Mouse (Mus musculus): ENCODE measurements around the gene Ppp4r3b. TPM values are rescaled to one million over a fixed set of nuclear protein-coding genes. Genes with fewer than 3 reads are reported as not detected.

Gene Ppp4r3b
- polyA plus RNA-seq (2016; fragmentation: Nextera tagmentation; extraction: Ambion mirVana), result 122 and 128 TPM in 2 replicates

GRCm38 (mm10) chr11:29172563-29173124, at the start of gene Ppp4r3b:
Gene Ppp4r3b (plus strand): TSS chr11:29172890.
- Histone ChIP-seq H3K4me3 (replicated peaks) (peak within 1 kb of the TSS; percentile 77), H3K9ac (peak within 1 kb of the TSS; percentile 90), H3K27me3 (no peaks in the 10 kb centered on the region), H3K27ac (peak within 1 kb of the TSS; percentile 97), H3K4me2 (peak within 1 kb of the TSS; percentile 88), H3K36me3 (replicated peaks) (no peaks in the 10 kb centered on the region), H3K9me3 (no peaks in the 10 kb centered on the region), H3K4me1 (peaks cover 16% of the 10 kb centered on the region)
- WGBS, result under 1% methylated on average over 50 of the region's 50 CpGs
- peak; percentile 98 for ATAC-seq (ENCODE audit: low FRiP score)

GRCm38 (mm10) chr11:29129862-29130384, 42.8 kb upstream of the Ppp4r3b start:
- Histone ChIP-seq H3K9me3 (no peaks in the 10 kb centered on the region), H3K9ac (peak overlapping the region; percentile 69; the same call in 1 of the 2 replicates), H3K27me3 (no peaks in the 10 kb centered on the region), H3K36me3 (replicated peaks) (peaks cover 11% of the 10 kb centered on the region), H3K27ac (no peak overlapping the region), H3K4me1 (peaks cover 9% of the 10 kb centered on the region), H3K4me3 (replicated peaks) (peak overlapping the region; percentile 65), H3K4me2 (peak overlapping the region; percentile 69)
- 71% methylated on average over 11 of the region's 11 CpGs for WGBS
- peak; percentile 57 for ATAC-seq (ENCODE audit: low FRiP score)

- peaks cover 14% of the 10 kb centered on the region for H3K36me3 ChIP-seq (replicated peaks)
- no peaks in the 10 kb centered on the region for H3K27me3 ChIP-seq
- peaks cover 9% of the 10 kb centered on the region for H3K4me1 ChIP-seq
- WGBS, result 3% methylated on average over 50 of the region's 50 CpGs
- H3K9ac ChIP-seq, result peak within 1 kb of the TSS; percentile 69
- peak within 1 kb of the TSS; percentile 69 for H3K4me2 ChIP-seq
- no peaks in the 10 kb centered on the region for H3K9me3 ChIP-seq
- peak; percentile 100 for ATAC-seq (ENCODE audit: low FRiP score)
- peak within 1 kb of the TSS; percentile 57; the same call in 1 of the 2 replicates for H3K27ac ChIP-seq
- peak within 1 kb of the TSS; percentile 65 for H3K4me3 ChIP-seq (replicated peaks)
Measured at GRCm38 (mm10) chr11:29130385-29131355, 42.0 kb upstream of the Ppp4r3b start, which contains the start of gene Pnpt1. Gene Pnpt1 (plus strand): TSS chr11:29130744.

- no peak for ATAC-seq (ENCODE audit: low FRiP score)
- Histone ChIP-seq H3K9ac (no peak overlapping the region), H3K9me3 (no peaks in the 10 kb centered on the region), H3K27me3 (no peaks in the 10 kb centered on the region), H3K4me2 (no peak overlapping the region), H3K27ac (no peak overlapping the region), H3K4me1 (no peaks in the 10 kb centered on the region), H3K4me3 (replicated peaks) (no peak overlapping the region), H3K36me3 (replicated peaks) (peaks cover 34% of the 10 kb centered on the region)
- WGBS, result 67% methylated on average over 1 of the region's 1 CpGs
Measured at GRCm38 (mm10) chr11:29140671-29141070, 32.0 kb upstream of the Ppp4r3b start.

- WGBS, result 98% methylated on average over 2 of the region's 2 CpGs
- H3K4me3 ChIP-seq (replicated peaks), result no peak overlapping the region
Measured at GRCm38 (mm10) chr11:29148901-29149300, 23.8 kb upstream of the Ppp4r3b start.

GRCm38 (mm10) chr11:29163569-29163968, 9.1 kb upstream of the Ppp4r3b start:
- Histone ChIP-seq H3K27me3 (no peaks in the 10 kb centered on the region), H3K9me3 (no peaks in the 10 kb centered on the region), H3K27ac (no peak overlapping the region), H3K4me1 (no peaks in the 10 kb centered on the region), H3K4me3 (replicated peaks) (no peak overlapping the region), H3K4me2 (no peak overlapping the region), H3K36me3 (replicated peaks) (peaks cover 22% of the 10 kb centered on the region), H3K9ac (no peak overlapping the region)
- no peak for ATAC-seq (ENCODE audit: low FRiP score)
- 93% methylated on average over 4 of the region's 4 CpGs for WGBS

More at GRCm38 (mm10) chr11:29148901-29149300, 23.8 kb upstream of the Ppp4r3b start:
- Histone ChIP-seq H3K4me1 (no peaks in the 10 kb centered on the region), H3K9me3 (no peaks in the 10 kb centered on the region), H3K9ac (no peak overlapping the region), H3K4me2 (no peak overlapping the region), H3K27me3 (no peaks in the 10 kb centered on the region), H3K27ac (no peak overlapping the region), H3K36me3 (replicated peaks) (peaks cover 35% of the 10 kb centered on the region)
- ATAC-seq (ENCODE audit: low FRiP score), result no peak

GRCm38 (mm10) chr11:29171959-29172391, 715 bp upstream of the Ppp4r3b start:
- peak overlapping the region; percentile 88 for H3K4me2 ChIP-seq
- H3K36me3 ChIP-seq (replicated peaks), result no peaks in the 10 kb centered on the region
- peaks cover 16% of the 10 kb centered on the region for H3K4me1 ChIP-seq
- H3K27me3 ChIP-seq, result no peaks in the 10 kb centered on the region
- peak overlapping the region; percentile 97; the same call in 1 of the 2 replicates for H3K27ac ChIP-seq
- peak; percentile 24 for ATAC-seq (ENCODE audit: low FRiP score)
- no peaks in the 10 kb centered on the region for H3K9me3 ChIP-seq
- WGBS, result under 1% methylated on average over 34 of the region's 34 CpGs
- H3K9ac ChIP-seq, result peak overlapping the region; percentile 64
- peak overlapping the region; percentile 77 for H3K4me3 ChIP-seq (replicated peaks)

- Histone ChIP-seq H3K9me3 (no peaks in the 10 kb centered on the region), H3K4me3 (replicated peaks) (peak overlapping the region; percentile 77), H3K27ac (peak overlapping the region; percentile 97), H3K4me2 (peak overlapping the region; percentile 88), H3K9ac (peak overlapping the region; percentile 90), H3K36me3 (replicated peaks) (no peaks in the 10 kb centered on the region), H3K27me3 (no peaks in the 10 kb centered on the region), H3K4me1 (peaks cover 16% of the 10 kb centered on the region)
- WGBS, result under 1% methylated on average over 38 of the region's 38 CpGs
- peak; percentile 76 for ATAC-seq (ENCODE audit: low FRiP score)
Measured at GRCm38 (mm10) chr11:29173125-29173631, 488 bp downstream of the Ppp4r3b start.

GRCm38 (mm10) chr11:29173706-29174436, 1.2 kb downstream of the Ppp4r3b start:
- WGBS, result 9% methylated on average over 13 of the region's 13 CpGs
- H3K27ac ChIP-seq, result peak overlapping the region; percentile 97

GRCm38 (mm10) chr11:29179319-29179718, 6.6 kb downstream of the Ppp4r3b start:
- Histone ChIP-seq H3K9me3 (no peaks in the 10 kb centered on the region), H3K27ac (no peak overlapping the region), H3K36me3 (replicated peaks) (peaks cover 10% of the 10 kb centered on the region), H3K27me3 (no peaks in the 10 kb centered on the region), H3K4me3 (replicated peaks) (no peak overlapping the region), H3K4me2 (no peak overlapping the region), H3K4me1 (no peaks in the 10 kb centered on the region), H3K9ac (no peak overlapping the region)
- 97% methylated on average over 1 of the region's 1 CpGs for WGBS
- no peak for ATAC-seq (ENCODE audit: low FRiP score)

More at GRCm38 (mm10) chr11:29173706-29174436, 1.2 kb downstream of the Ppp4r3b start:
- H3K4me2 ChIP-seq, result peak overlapping the region; percentile 88
- H3K9ac ChIP-seq, result peak overlapping the region; percentile 90
- 0 out of 2 replicates have a peak, but pooled peaks have one; percentile 1 for ATAC-seq (ENCODE audit: low FRiP score)
- no peaks in the 10 kb centered on the region for H3K36me3 ChIP-seq (replicated peaks)
- H3K4me3 ChIP-seq (replicated peaks), result peak overlapping the region; percentile 77
- peaks cover 16% of the 10 kb centered on the region for H3K4me1 ChIP-seq
- H3K27me3 ChIP-seq, result no peaks in the 10 kb centered on the region
- H3K9me3 ChIP-seq, result no peaks in the 10 kb centered on the region

GRCm38 (mm10) chr11:29180657-29181056, 8.0 kb downstream of the Ppp4r3b start:
- Histone ChIP-seq H3K27ac (no peak overlapping the region), H3K4me3 (replicated peaks) (no peak overlapping the region), H3K36me3 (replicated peaks) (peaks cover 23% of the 10 kb centered on the region), H3K9ac (no peak overlapping the region), H3K4me1 (no peaks in the 10 kb centered on the region), H3K4me2 (no peak overlapping the region), H3K27me3 (no peaks in the 10 kb centered on the region), H3K9me3 (no peaks in the 10 kb centered on the region)
- ATAC-seq (ENCODE audit: low FRiP score), result no peak
- 64% methylated on average over 3 of the region's 3 CpGs for WGBS
